Mouse (Mus musculus) brain, embryonic 14.5 days (tissue): ENCODE measurements around the gene Osbpl7. TPM values are rescaled to one million over a fixed set of nuclear protein-coding genes. Genes with fewer than 3 reads are reported as not detected.

Source experiments
- DNase-seq: peaks from one replicate; pipeline ENCODE4 v3.0.0-alpha.2; 2011; ENCODE audit warnings: low read depth
- CTCF ChIP-seq: fragments of 200-500 bp; IDR thresholded peaks from 2 replicates; pipeline ENCODE4 v1.5.1; 2012; ENCODE audit warnings: inconsistent platforms, mild to moderate bottlenecking, moderate library complexity, borderline replicate concordance; ENCODE audit not compliant: insufficient read depth, insufficient read length; ENCODE audit errors: extremely low read depth
- POLR2A ChIP-seq: fragments of 200-500 bp; IDR thresholded peaks from 2 replicates; pipeline ENCODE4 v1.6.1; 2012; ENCODE audit warnings: mild to moderate bottlenecking, inconsistent platforms, borderline replicate concordance; ENCODE audit not compliant: poor library complexity, insufficient read depth, insufficient read length, severe bottlenecking; ENCODE audit errors: extremely low read depth
- polyA plus RNA-seq: library from polyadenylated mRNA; depleted of rRNA; stranded (reverse); fragments of >200 nt; gene quantifications from 2 replicates; pipeline ENCODE4 v1.2.3, GENCODE M21; 2012

Osbpl7 gene
- polyA plus RNA-seq, 1 experiment = 14.9 TPM

DNA sequence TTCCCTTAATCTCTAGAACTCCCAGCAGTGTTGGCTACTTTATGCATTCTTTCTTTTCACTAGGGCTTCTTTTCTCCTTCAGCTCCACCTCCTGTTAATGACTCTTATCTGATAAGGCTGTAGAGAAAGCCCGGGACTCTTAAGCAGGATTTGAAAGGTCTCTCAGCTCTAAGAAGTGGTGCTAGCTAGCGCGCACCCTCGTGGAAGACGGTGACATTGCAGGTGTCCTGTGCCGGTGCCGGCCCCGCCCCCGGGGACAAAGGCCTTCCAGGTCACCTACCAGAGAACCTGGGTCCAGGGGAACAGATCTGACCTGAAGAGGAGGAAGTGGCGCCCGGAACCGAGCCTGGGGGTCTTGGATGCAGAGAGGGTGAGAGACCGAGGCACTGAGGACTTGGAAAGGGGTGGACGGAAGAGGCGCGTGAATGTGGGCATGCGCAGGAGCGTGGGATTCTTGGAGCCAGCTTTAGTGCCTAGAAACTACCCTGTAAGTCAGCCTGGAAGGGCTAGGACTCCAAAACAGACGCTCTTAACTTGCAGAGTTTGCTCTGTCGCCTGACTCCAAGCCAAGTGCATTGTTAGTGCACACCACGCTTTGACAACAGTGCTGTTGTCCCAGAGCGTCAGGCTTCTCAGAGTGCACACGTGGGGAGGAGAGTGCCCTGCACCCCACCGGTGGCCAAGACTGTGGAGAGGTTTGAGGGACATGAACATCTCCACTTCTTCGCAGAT lies 20.6 kb upstream of the Osbpl7 start, which contains the start of gene Scrn2:
TSS of gene Scrn2 (plus strand) at position 253 of the 732 bp plus-strand sequence.
- DNase-seq = peak; percentile 91
- TF ChIP-seq CTCF (peak; percentile 87), POLR2A (no peak)

DNA sequence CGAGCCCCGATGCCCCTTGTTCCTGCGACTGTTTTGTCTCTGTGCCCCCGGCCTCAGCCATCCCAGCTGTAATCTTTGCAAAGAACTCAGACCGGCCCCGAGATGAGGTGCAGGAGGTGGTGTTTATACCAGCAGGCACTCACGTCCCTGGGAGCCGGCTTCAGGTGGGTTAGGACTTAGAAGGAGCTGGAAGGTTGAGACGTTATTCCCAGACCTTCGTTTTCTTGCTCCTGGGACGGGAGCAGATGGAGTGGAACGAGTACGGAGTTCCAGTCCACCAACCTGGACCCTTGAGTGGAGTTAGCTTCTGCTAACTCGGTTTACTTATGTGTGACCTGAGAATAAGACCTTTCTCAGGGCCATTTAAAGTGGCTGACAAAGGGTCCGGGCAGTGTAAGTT lies 20.0 kb upstream of the Osbpl7 start:
- no peak for TF ChIP-seq POLR2A
- TF ChIP-seq CTCF = no peak
- no peak for DNase-seq

DNA sequence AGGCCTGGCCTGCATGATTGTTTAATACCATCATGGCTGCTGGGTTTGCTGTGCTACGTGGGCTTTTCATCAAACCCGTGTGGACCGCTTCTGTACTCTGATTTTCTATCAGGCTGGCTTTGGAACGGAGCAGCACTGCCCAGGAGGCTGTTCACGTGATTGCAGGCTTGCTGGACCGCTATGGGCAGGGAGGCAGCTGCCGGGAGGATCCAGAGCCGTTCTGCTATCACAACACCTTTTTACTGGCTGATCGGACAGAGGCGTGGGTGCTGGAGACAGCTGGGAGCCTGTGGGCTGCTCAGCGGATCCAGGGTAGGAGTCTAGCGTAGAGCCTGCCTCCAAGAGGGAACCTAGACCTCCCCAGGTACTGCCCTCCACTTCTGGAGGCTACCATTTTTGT lies 18.5 kb upstream of the Osbpl7 start:
- no peak for DNase-seq
- TF ChIP-seq POLR2A = no peak
- TF ChIP-seq CTCF = no peak

DNA sequence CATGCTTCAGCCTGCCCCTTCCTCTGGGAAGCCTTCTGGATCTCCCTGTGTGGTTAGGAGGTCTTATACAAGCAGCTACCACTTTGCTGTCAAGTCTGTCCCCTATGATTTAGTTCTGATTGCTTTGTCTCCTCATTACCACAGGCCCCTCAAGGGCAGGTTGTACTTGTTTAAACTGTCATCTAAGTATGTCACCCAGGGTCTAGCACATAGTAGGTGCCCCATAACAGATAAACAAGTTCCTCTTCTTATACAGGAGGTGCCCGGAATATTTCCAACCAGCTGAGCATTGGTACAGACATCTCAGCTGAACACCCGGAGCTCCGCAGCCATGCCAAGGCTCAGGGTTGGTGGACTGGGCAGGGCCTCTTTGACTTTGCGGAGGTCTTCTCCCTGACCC lies 17.9 kb upstream of the Osbpl7 start:
- TF ChIP-seq CTCF = no peak
- no peak for TF ChIP-seq POLR2A
- DNase-seq = no peak

DNA sequence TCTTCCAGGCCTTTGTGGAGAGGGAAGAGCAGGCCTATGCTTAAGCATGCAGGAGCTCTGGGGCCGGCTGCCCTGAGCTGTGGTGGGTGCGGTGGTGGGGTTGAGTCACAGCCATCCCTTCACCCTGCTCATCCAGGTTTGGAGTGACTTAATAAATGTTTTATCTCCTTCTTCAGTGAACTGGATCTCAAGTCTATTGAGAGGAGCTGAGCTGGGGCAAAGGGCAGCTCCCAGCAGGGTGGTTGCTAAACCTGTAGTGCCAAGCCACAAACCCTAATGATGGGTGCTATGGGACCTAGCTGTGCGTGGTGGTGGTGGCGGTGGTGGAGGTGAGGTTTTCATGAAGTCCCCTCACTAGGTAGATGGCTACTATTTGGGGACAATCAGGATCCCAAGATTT lies 16.6 kb upstream of the Osbpl7 start:
- TF ChIP-seq POLR2A (no peak), CTCF (no peak)
- no peak for DNase-seq

DNA sequence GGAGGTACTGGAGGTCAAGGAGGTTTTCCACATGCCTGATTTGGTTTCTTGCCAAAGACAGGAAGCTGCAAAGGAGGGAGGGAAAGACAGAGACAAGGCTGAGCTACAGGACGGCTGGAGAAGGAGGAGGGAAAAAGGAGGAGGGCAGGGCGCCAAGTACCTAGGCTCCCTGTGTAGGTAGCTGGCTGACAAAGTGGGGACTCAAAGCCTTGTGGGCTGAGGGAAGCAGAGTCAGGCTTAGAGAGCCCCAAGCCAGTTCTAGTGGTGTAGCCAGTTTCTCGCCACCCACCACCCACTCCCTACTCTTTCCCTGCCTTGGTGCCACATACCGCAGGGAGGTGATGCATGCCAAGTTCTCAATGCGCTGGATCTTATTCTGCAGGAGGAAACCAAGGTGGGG lies 14.3 kb upstream of the Osbpl7 start:
- no peak for DNase-seq
- TF ChIP-seq CTCF (no peak), POLR2A (no peak)

DNA sequence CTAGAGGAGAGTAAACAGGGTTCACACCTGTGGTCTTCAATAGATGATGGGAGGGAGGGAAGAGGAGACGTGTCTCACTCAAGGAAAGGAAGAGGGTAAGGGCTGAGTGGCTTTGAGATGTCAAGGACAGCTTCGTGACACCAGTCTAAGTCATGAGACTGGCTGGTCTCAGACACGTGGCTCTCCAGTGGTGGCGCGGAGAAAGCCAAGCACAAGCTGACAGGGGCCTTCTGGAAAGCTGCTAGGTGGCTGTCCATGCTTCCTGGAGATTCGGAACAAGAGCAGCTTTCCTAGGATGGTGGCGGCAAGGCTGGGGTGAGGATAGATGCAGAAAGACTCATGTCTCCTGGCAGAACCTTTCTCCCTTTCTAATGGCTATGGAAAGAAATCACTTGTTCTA lies 11.5 kb upstream of the Osbpl7 start:
- TF ChIP-seq POLR2A (no peak), CTCF (no peak)
- no peak for DNase-seq

DNA sequence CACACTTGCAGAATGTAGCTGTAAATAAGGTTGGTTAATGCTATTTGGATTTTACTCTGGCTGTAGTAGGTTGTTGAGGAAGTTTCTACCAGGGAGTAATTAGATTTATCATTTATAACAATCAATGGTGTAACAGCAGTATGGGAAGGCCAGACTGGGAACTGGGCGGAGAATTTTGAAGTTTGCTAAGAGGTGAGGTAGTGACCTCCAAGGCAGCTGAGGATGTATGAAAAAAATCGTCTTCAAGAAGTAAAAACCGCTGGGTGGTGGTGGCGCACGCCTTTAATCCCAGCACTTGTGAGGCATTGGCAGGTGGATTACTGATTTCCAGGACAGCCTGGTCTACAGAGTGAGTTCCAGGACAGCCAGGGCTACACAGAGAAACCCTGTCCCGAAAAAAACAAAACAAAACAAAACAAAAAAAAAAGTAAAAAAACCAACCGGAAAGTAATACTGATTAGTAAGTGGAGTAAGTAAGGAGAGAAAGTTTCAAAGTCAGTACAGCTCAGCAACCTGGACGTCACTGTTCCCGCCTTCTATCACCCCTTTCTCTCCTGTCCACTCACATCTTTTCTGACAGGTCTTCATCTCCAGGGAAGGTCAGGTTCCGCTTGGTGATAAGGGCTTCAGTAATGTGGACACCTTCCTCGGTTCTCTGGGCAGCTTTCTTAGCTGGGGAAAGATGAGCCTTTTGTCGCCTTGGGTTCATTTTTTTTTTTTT lies 10.0 kb upstream of the Osbpl7 start:
- no peak for DNase-seq
- TF ChIP-seq CTCF = no peak
- no peak for TF ChIP-seq POLR2A

DNA sequence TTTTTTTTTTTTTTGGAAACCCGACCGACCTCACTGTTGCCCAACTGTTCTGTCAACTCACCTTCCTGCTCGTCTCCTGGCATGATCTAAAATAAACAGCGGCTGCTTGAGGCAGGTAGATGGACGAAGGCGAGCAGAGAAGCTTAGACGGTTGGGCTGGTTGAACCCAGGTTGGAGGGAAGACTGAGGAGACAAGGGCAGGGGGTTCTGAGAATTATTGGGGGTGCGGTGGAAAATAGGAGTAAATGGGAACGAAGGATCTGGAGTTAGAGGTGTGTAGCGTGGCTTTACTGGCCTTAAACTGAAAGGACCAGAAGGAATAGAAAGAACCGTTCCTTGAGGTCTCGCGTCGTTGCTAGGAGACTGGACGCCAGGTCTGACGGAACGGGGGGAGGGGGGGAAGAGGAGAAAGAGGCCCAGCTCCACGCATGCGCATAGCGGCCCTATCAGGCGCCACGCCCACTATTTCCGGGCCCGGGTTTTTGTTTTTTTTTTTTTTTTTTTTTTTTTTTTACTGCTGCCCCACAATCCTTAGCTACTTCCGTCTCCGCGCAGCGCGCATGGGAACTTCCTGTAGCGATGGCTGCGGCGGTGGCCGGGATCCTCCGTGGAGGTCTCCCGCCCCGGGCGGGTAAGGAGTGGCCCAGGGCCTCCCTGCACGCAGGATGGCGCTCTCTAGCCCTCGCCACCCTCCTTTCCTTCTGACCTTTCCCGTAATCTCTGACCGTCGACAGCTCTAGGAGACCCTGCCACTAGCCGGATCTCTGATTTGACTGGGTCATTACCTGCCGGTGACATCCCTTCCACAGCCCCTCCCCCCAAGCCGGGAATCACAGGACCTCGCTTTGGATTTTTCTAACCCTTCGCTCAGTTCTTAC lies 9.2 kb upstream of the Osbpl7 start, which contains the start of the genes Lrrc46 and Mrpl10:
TSS of gene Lrrc46 (minus strand) at position 386 of the 878 bp plus-strand sequence.
TSS of gene Mrpl10 (plus strand) at position 539 of the 878 bp plus-strand sequence.
- no peak for TF ChIP-seq CTCF
- TF ChIP-seq POLR2A = peak; percentile 56; the same call in 1 of the 2 replicates
- peak; percentile 98 for DNase-seq

DNA sequence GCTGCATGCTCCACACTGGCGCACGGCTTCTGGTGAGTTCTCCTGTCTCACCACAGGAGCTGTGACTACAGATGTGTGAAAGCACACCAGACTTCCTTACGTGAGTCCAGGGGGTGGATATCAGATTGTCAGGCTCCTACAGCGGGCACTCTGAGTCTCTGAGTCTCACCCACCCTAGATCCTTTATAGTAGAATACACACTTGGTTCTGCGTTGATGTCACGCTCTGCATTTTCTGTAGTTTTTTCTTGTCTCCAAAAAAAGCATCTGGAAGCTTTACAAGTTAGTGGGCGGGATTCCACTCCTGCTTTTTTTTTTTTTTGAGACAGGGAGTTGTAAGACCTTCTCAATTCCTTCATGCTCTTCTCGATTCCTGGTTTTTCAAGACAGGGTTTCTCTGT lies 5.5 kb upstream of the Osbpl7 start:
- DNase-seq = no peak
- TF ChIP-seq POLR2A (no peak), CTCF (no peak)

DNA sequence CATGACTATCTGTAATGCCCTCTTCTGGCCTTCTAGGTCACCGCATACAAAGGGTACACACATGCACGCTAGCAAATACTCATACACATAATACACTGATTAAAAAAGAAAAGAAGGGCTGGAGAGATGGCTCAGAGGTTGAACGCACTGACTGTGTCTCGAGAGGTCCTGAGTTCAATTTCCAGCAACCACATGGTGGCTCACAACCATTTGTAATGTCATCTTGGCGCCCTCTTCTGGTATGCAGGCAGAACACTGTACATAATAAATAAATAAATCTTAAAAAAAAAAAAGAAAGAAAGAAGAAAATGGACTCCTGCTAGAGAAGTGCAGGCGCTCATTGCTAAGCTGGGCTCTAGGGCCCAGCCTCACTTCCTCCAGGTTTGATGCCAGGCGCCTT lies 4.6 kb upstream of the Osbpl7 start:
- no peak for DNase-seq
- TF ChIP-seq CTCF (no peak), POLR2A (no peak)
